Mouse (Mus musculus) MEL (cell line): ENCODE measurements around the gene Comt. TPM values are rescaled to one million over a fixed set of nuclear protein-coding genes. Genes with fewer than 3 reads are reported as not detected.

Experiments used
- DNase-seq: peaks from one replicate; pipeline ENCODE4 v3.0.0; 2011; ENCODE audit warnings: low read depth, low spot score
- H3K27ac ChIP-seq: 2 replicates; pipeline ENCODE4 v1.5.1; 2012; ENCODE audit warnings: low read depth, mild to moderate bottlenecking, control low read depth, low read length, moderate library complexity; ENCODE audit not compliant: control insufficient read depth
- H3K27me3 ChIP-seq, 2 experiments: fragments of 150-350 bp in 1 of 2; sonication (generic) in 1 of 2; 2 replicates each; pipeline ENCODE4 v1.6.1; 2012; ENCODE audit warnings: low read length in 2 of 2, mild to moderate bottlenecking in 2 of 2, improper control_type of control experiment in 1 of 2, moderate library complexity in 1 of 2; ENCODE audit not compliant: insufficient read depth in 2 of 2, control insufficient read depth in 1 of 2
- H3K36me3 ChIP-seq, 2 experiments: 2 replicates each; pipeline ENCODE4 v1.6.1; 2012 to 2014; ENCODE audit warnings: low read length in 2 of 2, improper control_type of control experiment in 1 of 2, inconsistent platforms in 1 of 2, mild to moderate bottlenecking in 1 of 2; ENCODE audit not compliant: insufficient read depth in 2 of 2, control insufficient read depth in 1 of 2
- H3K4me1 ChIP-seq, 2 experiments: fragments of 150-350 bp in 1 of 2; sonication (generic) in 1 of 2; 2 replicates each; pipeline ENCODE4 v1.6.1; 2012; ENCODE audit warnings: low read length in 2 of 2, improper control_type of control experiment in 1 of 2, mild to moderate bottlenecking in 1 of 2; ENCODE audit not compliant: insufficient read depth in 2 of 2, control insufficient read depth in 1 of 2
- H3K4me3 ChIP-seq, 2 experiments: fragments of 150-350 bp in 1 of 2; sonication (generic) in 1 of 2; 2 replicates each; pipeline ENCODE4 v1.5.1; 2012; ENCODE audit warnings: low read depth in 2 of 2, low read length in 2 of 2, mild to moderate bottlenecking in 2 of 2, moderate library complexity in 2 of 2, control low read depth in 1 of 2, improper control_type of control experiment in 1 of 2; ENCODE audit not compliant: control insufficient read depth in 1 of 2, insufficient read depth in 1 of 2
- H3K79me2 ChIP-seq: 2 replicates; pipeline ENCODE4 v1.6.1; 2012; ENCODE audit warnings: mild to moderate bottlenecking, low read length, moderate library complexity; ENCODE audit not compliant: control insufficient read depth, poor library complexity, insufficient read depth
- H3K9ac ChIP-seq: 2 replicates; pipeline ENCODE4 v1.6.1; 2012; ENCODE audit warnings: low read depth, mild to moderate bottlenecking, control low read depth, low read length, moderate library complexity; ENCODE audit not compliant: control insufficient read depth, poor library complexity, severe bottlenecking
- H3K9me3 ChIP-seq: fragments of 150-350 bp; sonication (generic); replicated peaks from 2 replicates; pipeline ENCODE4 v1.6.1; 2012; ENCODE audit warnings: mild to moderate bottlenecking, low read length, improper control_type of control experiment, moderate library complexity; ENCODE audit not compliant: insufficient read depth
- CHD1 ChIP-seq: IDR thresholded peaks from 2 replicates; pipeline ENCODE4 v1.6.1; 2012; ENCODE audit warnings: low read depth, mild to moderate bottlenecking, inconsistent platforms, low read length, improper control_type of control experiment
- E2F4 ChIP-seq: IDR thresholded peaks from 2 replicates; pipeline ENCODE4 v1.6.1; 2011; ENCODE audit warnings: low read depth, low read length, improper control_type of control experiment, borderline replicate concordance
- ELF1 ChIP-seq: IDR thresholded peaks from 2 replicates; pipeline ENCODE4 v1.6.1; 2014; ENCODE audit warnings: low read depth, mild to moderate bottlenecking, inconsistent platforms, low read length, improper control_type of control experiment, moderate library complexity
- GABPA ChIP-seq: IDR thresholded peaks from 2 replicates; pipeline ENCODE4 v1.6.1; 2012; ENCODE audit warnings: low read depth, mild to moderate bottlenecking, inconsistent platforms, low read length, improper control_type of control experiment, moderate library complexity
- GATA1 ChIP-seq: IDR thresholded peaks from 2 replicates; pipeline ENCODE4 v1.6.1; 2011; ENCODE audit warnings: low read depth, low read length, improper control_type of control experiment
- JUND ChIP-seq: IDR thresholded peaks from 2 replicates; pipeline ENCODE4 v1.6.1; 2011; ENCODE audit warnings: low read depth, mild to moderate bottlenecking, improper control_type of control experiment, low read length
- MAFK ChIP-seq: IDR thresholded peaks from 2 replicates; pipeline ENCODE4 v1.6.1; 2011; ENCODE audit warnings: low read depth, mild to moderate bottlenecking, low read length, improper control_type of control experiment, borderline replicate concordance
- MAZ ChIP-seq: IDR thresholded peaks from 2 replicates; pipeline ENCODE4 v1.6.1; 2012; ENCODE audit warnings: low read depth, mild to moderate bottlenecking, inconsistent platforms, low read length, improper control_type of control experiment
- MEF2A ChIP-seq: IDR thresholded peaks from 2 replicates; pipeline ENCODE4 v1.6.1; 2014; ENCODE audit warnings: low read depth, mild to moderate bottlenecking, inconsistent platforms, low read length, improper control_type of control experiment; ENCODE audit not compliant: poor library complexity, insufficient replicate concordance, severe bottlenecking; ENCODE audit errors: extremely low read depth
- NELFE ChIP-seq: IDR thresholded peaks from 2 replicates; pipeline ENCODE4 v1.6.1; 2011; ENCODE audit warnings: low read depth, low read length, improper control_type of control experiment
- NRF1 ChIP-seq: IDR thresholded peaks from 2 replicates; pipeline ENCODE4 v1.6.1; 2014; ENCODE audit warnings: low read depth, mild to moderate bottlenecking, inconsistent platforms, low read length, improper control_type of control experiment, moderate library complexity; ENCODE audit not compliant: poor library complexity, insufficient read depth, severe bottlenecking
- POLR2AphosphoS2 ChIP-seq: IDR thresholded peaks from 2 replicates; pipeline ENCODE4 v1.6.1; 2011; ENCODE audit warnings: low read length, improper control_type of control experiment
- POLR2AphosphoS5 ChIP-seq: IDR thresholded peaks from 2 replicates; pipeline ENCODE4 v1.6.1; 2012; ENCODE audit warnings: low read depth, borderline replicate concordance, mild to moderate bottlenecking, inconsistent platforms, low read length, moderate library complexity, mixed read lengths
- SMC3 ChIP-seq: IDR thresholded peaks from 2 replicates; pipeline ENCODE4 v1.6.1; 2011; ENCODE audit warnings: low read depth, low read length, improper control_type of control experiment
- UBTF ChIP-seq: IDR thresholded peaks from 2 replicates; pipeline ENCODE4 v1.6.1; 2012; ENCODE audit warnings: low read depth, mild to moderate bottlenecking, inconsistent platforms, low read length, improper control_type of control experiment, moderate library complexity, borderline replicate concordance; ENCODE audit not compliant: insufficient read depth
- USF1 ChIP-seq: IDR thresholded peaks from 2 replicates; pipeline ENCODE4 v1.6.1; 2014; ENCODE audit warnings: low read depth, mild to moderate bottlenecking, inconsistent platforms, low read length, improper control_type of control experiment, moderate library complexity
- ZC3H11A ChIP-seq: IDR thresholded peaks from 2 replicates; pipeline ENCODE4 v1.6.1; 2012; ENCODE audit warnings: low read depth, mild to moderate bottlenecking, inconsistent platforms, low read length, improper control_type of control experiment
- ZKSCAN1 ChIP-seq: IDR thresholded peaks from 2 replicates; pipeline ENCODE4 v1.6.1; 2012; ENCODE audit warnings: low read depth, mild to moderate bottlenecking, inconsistent platforms, low read length, improper control_type of control experiment, moderate library complexity
- polyA plus RNA-seq, 2 experiments: library from polyadenylated mRNA; stranded (reverse) in 1 of 2; unstranded in 1 of 2; fragments of >175 nt in 1 of 2; fragments of >200 nt in 1 of 2; gene quantifications; 2 replicates each; pipeline versions ENCODE4 v1.2.1 to v1.2.4; 2012; ENCODE audit warnings: low replicate concordance in 2 of 2, low read depth in 1 of 2; ENCODE audit not compliant: insufficient read length in 2 of 2, insufficient read depth in 1 of 2, missing spikeins in 1 of 2
- total RNA-seq: library from RNA; depleted of rRNA; stranded (reverse); fragments of 300-350 nt; gene quantifications from 2 replicates; pipeline ENCODE4 v1.2.3, GENCODE M21; 2012

Gene Comt
- total and polyA plus RNA-seq, 3 experiments: 62.5 to 71.8 TPM; not detected in 1

DNA sequence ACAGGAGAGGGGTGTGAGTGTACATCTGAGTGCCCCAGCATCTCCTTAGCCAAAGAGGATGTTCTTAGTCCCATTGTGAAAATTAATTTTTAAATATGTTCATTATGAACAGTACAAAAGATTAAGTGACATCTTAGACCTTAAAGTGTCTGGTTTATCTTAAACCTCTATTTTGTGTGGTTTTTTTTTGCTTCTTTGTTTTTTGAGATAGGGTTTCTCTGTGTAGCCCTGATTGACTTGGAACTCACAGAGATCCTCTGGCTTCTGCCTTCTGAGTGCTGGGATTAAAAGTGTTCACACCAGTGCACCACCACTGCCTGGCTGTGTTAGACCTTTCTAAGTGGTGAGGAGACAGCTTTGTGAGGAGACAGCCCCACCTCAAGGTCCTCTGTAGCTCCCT lies 32.0 kb upstream of the Comt start (continued):
- TF ChIP-seq ELF1: no peak
- TF ChIP-seq, all 39 proteins: peak for 12

DNA sequence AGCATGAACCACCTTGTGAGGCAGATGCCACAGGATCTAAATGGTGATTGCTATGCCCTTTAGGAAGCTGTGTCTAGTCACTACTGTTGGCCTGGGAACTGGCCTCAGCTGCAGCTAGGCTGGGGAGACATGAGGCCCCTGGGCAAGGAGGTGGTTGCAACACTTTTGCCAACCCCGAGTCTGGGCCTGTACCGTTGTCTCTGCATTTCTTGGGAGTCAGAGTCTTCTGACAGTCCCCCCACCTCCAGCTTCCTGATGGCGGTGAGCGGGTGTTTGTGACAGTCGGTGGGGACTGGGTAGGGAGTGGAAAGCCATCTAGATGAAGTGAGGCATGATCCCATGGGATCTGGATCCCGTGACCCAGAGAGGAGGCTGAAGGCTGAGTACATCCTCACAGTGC lies 28.8 kb upstream of the Comt start:
- H3K36me3 ChIP-seq: peaks cover 0 to 19% of the 10 kb centered on the region in 2 experiments
- H3K79me2 ChIP-seq: no peaks in the 10 kb centered on the region
- peaks cover 7 to 24% of the 10 kb centered on the region in 2 experiments for H3K4me1 ChIP-seq
- no peaks in the 10 kb centered on the region for H3K27me3 ChIP-seq
- H3K9me3 ChIP-seq: no peaks in the 10 kb centered on the region
- no peak for DNase-seq
- H3K4me3 ChIP-seq: no peak overlapping the region
- no peak overlapping the region for H3K27ac ChIP-seq
- H3K9ac ChIP-seq: no peak overlapping the region
- no peak for TF ChIP-seq ELF1
- TF ChIP-seq CHD1: no peak
- TF ChIP-seq NRF1: no peak
- TF ChIP-seq USF1: no peak
- no peak for TF ChIP-seq UBTF
- TF ChIP-seq GATA1: no peak
- no peak for TF ChIP-seq SMC3
- TF ChIP-seq MAFK: no peak
- TF ChIP-seq JUND: no peak
- no peak for TF ChIP-seq MEF2A
- TF ChIP-seq E2F4: no peak
- no peak for TF ChIP-seq NELFE
- TF ChIP-seq GABPA: no peak
- no peak for TF ChIP-seq POLR2AphosphoS2
- TF ChIP-seq, all 39 proteins: peak for 0

DNA sequence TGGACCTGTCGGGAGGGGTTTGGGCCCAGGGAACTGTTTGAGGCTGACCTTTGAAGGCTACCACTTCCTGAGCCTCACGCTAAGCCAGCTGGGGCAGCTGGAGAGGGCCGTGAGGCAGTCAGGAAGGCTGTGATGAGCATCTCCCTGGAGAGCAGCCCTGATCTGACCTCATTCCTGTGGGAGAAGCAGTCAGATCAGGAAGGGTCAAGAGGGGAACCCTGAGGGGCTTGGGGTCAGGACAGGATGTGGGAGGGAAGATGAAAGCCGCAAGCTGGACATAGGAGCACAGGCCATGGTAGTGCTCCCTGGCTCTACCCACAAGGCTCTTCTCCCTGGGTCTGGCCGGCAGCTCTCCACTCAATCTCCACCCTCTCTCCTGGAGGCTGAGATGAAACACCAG lies 27.2 kb upstream of the Comt start:
- peaks cover 1 to 11% of the 10 kb centered on the region in 2 experiments for H3K4me1 ChIP-seq
- no peak overlapping the region for H3K27ac ChIP-seq
- TF ChIP-seq NRF1 (no peak), ZKSCAN1 (no peak), MAZ (no peak), POLR2AphosphoS5 (no peak), ZC3H11A (no peak), NELFE (no peak)
- H3K36me3 ChIP-seq: peaks cover 0 to 7% of the 10 kb centered on the region in 2 experiments; a peak in 3 of 4 replicates
- no peaks in the 10 kb centered on the region for H3K27me3 ChIP-seq
- no peaks in the 10 kb centered on the region for H3K79me2 ChIP-seq
- no peak overlapping the region for H3K9ac ChIP-seq
- no peaks in the 10 kb centered on the region for H3K9me3 ChIP-seq
- DNase-seq: no peak
- no peak overlapping the region for H3K4me3 ChIP-seq
